Mouse (Mus musculus): Measurements from ENCODE around the gene Egln2.

DNA sequence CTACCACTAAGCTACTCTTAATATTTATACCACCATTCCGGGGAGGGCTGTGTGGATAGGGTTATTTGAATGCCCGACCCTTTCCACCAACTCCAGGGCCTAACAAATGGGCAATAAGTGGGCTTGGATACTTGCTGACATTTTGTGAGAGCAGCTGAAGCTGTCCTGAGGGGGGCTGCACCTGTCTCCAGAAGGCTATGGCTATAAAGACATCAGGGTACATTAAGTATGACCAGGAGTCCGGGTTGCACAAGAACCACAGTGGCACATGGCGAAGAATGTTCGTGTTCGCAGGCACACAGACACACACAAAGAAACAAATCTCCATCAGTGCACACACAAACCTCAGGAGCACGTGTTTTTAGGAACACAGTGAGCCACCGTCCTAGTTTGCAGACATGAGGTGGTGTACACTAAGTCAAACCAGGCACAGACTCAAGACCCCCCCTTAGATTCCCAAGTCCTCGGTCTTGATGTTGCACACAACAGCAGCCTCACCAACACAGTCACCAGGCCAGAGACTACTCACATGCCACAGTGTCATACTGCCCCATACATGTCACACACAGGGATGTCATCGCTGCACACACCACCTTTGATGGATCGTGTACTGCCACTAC, 983 bp upstream of the Egln2 start:
- no peak for TF ChIP-seq CTCF (IDR thresholded peaks at IDR 0.05; ENCODE audit: low read depth)
- no peak for TF ChIP-seq EP300 (IDR thresholded peaks at IDR 0.05; ENCODE audit: low read depth)
